Mouse (Mus musculus) kidney, adult 11 months (tissue): Measurements from ENCODE around the gene G6pc.
A peak's percentile ranks its signal among the peaks of the same experiment; 100 is the strongest.
"Not testable (repeated sequence)": the region's sequence is repeated elsewhere in the genome, so short reads cannot be mapped to it uniquely, and the experiment has no call there.

Experiments used
- DNase-seq: peaks from one replicate; pipeline ENCODE4 v3.0.0; 2022

Gene G6pc

DNA sequence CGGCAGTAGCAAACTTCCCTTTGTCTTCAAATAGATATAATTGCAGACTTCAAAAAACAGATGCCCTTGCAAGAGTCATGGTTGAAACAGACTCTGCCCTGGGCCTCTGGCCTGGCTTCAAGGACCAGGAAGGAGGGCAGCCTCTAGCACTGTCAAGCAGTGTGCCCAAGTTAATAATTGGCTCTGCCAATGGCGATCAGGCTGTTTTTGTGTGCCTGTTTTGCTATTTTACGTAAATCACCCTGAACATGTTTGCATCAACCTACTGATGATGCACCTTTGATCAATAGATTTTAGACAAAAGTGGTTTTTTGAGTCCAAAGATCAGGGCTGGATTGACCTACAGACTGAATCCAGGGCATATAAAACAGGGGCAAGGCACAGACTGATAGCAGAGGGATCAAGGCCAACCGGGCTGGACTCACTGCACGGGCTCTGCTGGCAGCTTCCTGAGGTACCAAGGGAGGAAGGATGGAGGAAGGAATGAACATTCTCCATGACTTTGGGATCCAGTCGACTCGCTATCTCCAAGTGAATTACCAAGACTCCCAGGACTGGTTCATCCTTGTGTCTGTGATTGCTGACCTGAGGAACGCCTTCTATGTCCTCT, at the start of gene G6pc:
G6pc (plus strand) TSS at position 236 of the 610 bp plus-strand sequence.
- peak; percentile 89 for DNase-seq

DNA sequence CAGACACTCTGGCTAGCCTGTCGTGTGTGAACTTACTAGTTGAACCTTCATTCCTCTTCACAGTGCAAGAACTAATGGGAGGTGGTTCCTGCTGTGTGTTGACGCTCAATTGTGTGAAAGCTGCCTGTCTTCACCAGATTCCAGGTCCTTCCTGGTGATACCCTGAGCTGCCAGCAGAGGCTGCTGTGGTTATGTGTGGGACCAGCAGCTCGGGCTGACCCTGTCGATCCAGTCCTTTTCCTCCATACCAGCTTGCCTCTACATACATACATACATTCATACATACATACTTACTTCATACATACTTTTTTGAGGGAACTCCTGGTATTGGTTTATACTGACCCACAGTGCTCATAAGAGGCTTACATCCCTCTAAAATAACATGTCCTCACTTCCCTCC, 43.8 kb upstream of the G6pc start:
- DNase-seq = peak; percentile 77

DNA sequence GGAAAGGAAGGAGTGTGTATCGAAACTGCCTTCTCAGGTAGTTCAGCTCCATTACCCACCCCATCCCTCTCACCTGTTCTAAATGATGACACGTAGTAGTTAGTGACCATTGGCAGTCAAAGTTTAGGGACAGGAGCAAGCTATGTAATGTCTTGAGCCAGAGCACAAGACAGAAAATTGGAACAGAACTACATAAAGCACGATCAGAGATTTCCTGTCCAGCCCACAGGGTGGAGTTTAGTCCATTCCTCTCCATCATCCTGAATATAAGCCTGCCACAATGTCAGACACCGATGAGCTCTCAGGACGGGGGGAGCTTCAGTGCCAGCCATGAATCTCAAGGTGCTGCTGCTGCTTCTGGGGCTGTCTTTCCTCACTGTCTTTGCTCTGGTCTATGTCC, 42.6 kb upstream of the G6pc start, which contains the start of gene Aoc2:
Aoc2 (plus strand) TSS at position 301 of the 400 bp plus-strand sequence.
- no peak for DNase-seq

DNA sequence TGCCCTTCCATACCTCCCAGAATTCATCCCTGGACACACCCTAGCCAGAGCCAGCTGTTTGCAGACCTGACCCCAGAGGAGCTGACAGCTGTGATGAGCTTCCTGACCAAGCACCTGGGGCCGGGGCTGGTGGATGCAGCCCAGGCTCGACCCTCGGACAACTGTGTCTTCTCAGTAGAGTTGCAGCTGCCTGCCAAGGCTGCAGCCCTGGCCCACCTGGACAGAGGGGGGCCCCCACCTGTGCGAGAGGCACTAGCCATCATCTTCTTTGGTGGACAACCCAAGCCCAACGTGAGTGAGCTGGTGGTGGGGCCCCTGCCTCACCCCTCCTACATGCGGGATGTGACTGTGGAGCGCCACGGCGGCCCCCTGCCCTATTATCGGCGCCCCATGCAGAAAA, 42.2 kb upstream of the G6pc start:
- DNase-seq = not testable (repeated sequence)

DNA sequence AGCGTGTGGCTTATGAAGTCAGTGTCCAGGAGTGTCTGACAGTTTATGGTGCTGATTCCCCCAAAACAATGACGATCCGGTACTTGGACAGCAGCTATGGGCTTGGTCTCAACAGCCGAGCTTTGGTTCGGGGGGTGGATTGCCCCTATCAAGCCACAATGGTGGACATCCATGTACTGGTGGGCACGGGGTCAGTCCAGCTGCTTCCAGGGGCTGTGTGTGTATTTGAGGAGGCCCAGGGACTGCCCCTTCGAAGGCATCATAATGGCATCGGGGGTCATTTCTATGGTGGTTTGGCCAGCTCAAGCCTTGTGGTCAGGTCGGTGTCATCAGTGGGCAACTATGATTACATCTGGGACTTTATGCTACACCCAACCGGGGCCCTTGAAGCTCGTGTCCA, 41.2 kb upstream of the G6pc start:
- no peak for DNase-seq

DNA sequence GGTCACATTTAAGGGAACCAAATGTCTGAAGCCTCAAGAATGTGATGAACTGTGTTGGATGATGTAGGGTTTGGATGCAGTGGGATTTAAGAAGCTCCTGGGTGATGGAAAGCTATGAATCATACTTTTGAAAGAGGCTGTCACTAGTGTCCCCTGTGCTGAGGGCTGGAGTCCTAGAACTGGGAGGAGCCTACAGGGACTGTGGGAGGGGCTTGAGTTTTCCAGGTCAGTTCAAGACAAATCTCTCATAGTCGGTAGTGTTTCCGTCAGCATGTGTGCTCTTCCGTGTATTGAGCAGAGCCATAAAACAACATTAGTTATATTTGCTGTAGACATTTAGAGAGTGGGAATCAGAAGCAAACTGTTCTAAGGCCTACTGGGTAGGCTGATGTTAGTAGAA, 40.0 kb upstream of the G6pc start:
- no peak for DNase-seq

DNA sequence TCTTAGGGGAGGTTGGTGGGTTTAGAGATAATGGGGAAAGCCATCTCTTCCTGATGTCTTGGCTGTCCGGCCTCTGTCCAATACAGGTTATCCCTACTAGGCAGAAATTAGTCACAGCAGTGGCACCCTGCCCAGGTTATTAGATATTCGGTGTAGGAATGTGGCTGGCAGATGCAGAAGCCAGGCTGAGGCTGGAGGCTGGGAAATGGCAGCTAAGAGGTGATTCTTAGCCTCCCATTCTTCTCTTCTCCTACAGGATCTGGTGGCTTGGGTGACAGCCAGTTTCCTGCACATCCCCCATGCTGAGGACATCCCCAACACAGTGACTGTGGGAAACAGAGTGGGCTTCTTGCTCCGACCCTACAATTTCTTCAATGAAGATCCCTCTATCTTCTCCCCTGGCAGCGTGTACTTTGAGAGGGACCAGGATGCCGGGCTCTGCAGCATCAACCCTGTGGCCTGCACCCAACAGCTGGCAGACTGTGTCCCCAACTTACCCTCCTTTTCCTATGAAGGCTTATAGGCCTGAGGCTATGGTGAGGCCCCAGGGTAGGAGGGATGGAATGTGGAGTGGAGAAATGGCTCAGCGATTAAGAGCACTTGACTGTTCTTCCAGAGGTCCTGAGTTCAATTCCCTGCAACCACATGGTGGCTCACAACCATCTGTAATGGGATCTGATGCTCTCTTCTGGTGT, 38.3 kb upstream of the G6pc start:
- DNase-seq = peak; percentile 38

DNA sequence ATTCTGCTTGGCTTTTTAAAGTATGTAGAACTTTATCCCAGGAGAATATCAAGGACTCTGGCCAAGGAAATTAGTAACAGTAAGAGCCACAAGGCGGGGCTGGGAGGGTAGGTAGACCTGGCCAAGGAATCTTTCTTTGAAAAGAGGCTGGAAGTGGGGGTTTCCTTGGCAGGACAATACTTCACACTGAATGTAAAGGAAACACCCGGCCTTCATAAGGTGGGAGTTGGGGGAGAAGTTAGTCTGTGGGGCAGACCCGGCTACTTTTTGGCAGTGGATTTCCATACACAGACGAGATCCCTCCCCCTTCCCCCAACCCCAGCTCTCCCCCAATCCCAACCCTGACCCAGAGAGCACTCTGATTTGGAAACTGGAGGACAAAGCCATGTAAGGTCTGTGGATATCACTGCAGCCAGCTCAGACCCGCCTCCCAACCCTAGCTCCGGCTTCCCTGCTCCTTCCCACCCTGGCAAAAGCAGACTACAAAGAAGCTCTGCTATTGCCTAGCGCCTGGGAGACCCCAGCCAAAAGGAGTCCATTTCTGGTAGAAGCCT, 36.9 kb upstream of the G6pc start, which contains the start of gene Aoc3:
Aoc3 (plus strand) TSS at position 235 of the 554 bp plus-strand sequence.
- no peak for DNase-seq

DNA sequence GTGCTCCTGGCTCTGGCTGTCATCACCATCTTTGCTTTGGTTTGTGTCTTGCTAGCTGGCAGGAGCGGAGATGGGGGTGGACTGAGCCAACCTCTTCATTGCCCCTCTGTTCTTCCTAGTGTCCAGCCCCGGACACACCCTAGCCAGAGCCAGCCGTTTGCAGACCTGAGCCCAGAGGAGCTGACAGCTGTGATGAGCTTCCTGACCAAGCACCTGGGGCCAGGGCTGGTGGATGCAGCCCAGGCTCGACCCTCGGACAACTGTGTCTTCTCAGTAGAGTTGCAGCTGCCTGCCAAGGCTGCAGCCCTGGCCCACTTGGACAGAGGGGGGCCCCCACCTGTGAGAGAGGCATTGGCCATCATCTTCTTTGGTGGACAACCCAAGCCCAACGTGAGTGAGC, 36.4 kb upstream of the G6pc start:
- DNase-seq = not testable (repeated sequence)

DNA sequence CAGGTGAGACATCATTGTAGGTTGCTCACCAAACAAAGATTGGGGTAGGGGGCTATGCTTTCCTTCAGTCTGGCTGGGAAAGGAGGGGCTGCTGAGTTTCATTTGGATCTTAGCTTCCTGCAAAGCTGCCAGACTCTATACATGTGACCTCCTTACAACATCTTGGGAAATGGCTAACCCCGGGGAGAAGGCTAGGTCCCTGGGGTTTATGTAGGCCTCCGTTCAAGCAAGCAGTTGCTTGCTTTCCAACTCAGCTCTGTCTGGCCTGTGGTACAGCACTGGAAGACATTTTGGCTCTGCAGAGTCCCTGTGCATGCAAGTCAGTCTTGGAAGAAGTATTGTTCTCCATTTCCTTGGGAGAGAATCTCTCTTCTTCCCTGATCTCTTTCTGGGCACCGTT, 34.8 kb upstream of the G6pc start:
- DNase-seq = no peak

DNA sequence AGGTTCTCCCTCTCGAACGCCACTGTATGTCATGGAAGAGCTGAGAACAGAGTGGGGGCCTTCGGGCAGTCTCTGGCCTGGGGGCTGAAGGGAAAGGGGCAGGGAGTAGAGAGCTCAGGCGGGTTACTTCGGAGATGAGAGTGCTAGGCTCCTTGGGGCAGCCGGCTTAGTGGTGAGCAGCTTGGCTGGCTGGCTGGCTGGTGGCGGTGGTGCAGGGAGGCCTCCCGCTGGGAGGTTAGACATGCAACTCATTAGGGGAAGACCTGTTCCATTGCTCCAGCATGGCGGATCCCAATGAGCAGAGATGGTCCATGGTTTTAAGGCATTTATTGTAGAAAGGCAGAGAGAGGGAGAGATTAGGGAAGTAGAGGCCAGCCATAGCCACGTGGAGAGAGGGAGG, 33.3 kb upstream of the G6pc start:
- DNase-seq = no peak

DNA sequence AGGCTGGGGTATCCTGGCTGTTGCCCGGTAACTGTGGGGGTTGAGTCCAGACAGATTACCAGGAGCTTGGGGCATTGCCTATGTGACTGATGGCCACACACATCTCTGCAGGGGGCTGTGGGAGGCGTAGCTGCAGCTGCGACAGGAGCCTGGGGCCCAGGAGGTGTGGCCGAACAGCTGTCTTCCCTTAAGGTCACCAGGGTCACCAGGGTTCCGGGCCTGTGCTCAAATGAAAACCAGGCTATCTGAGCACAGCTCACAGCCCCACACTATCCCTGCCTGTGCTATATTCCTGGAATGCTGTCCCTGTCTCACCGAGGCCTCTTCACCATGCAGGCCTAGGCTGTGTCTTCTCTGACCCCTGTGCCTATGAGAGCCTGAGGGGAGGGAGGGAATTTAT, 32.8 kb upstream of the G6pc start:
- no peak for DNase-seq

DNA sequence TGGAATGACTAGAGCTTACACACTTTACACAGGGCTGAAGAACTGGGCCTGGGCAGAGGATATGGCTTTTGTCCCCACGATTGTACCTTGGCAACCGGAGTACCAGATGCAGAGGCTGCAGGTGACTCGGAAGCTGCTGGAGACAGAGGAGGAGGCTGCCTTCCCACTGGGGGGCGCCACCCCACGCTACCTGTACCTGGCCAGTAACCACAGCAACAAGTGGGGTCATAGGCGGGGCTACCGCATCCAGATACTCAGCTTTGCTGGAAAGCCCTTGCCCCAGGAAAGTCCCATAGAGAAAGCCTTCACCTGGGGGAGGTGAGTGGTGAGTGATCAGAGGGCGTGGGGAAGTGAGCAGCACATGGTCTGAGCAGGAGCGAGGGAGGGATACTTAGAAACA, 31.7 kb upstream of the G6pc start:
- DNase-seq = no peak

DNA sequence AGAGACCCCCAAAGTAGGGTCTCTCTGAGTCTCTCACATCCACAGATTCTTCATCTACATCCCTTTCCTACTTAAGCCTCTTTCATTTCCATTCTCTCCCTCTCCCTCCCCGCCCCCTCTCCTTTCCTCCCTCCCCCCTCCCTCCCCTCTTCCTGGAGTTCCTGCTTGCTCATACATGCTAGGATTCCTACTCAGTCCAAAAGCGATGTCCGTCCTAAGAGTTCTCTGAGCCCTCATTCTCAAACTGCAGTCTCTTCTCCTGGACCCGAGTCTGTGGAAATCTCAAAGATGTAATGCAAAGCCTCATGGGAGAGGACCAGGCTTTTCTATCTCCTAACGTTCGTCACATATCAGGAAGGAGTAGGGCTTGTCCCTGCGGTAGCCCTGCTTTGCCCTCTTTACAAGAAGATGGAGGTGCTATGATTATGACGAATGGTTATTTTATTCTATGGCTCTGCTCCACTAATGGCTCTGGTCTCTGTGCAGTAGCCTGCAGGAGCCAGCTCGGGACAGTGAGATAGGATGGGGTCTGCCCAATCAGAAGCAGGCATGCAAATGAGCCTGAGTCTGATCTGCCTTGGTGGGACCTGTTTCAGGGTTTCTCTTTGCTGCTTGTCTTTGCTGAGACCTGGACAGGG, 29.1 kb upstream of the G6pc start:
- no peak for DNase-seq

DNA sequence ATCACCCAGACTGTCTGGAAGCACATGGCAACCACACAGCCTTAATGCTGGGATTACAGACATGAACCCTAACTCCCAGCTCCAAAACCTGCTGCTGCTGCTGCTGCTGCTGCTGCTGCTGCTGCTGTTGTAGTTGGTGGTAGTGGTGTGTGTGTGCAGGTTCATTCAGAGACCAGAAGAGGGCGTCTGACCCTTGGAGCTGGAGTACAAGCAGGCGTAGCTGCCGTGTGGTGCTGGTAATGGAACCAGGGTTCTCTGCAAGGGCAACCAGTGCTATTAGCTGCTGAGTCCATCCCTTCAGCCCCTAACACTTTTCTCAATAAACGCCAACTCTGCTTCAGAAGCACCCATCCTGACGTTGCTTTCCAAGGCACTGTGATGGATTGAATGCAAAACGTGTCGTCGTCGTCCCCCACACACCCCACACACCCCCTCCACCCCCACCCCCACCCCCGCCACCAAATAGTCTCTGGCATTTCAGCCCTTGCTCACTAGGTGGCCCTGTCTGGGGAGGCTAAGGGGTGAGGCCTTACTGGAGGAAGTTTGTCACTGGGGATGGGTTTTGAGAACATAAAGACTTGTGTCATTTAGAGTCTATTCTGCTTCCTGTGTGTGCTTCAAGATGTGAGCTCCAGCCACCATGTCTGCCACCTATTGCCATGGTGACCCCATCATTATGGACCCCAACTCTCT, 20.1 kb upstream of the G6pc start:
- DNase-seq = no peak

DNA sequence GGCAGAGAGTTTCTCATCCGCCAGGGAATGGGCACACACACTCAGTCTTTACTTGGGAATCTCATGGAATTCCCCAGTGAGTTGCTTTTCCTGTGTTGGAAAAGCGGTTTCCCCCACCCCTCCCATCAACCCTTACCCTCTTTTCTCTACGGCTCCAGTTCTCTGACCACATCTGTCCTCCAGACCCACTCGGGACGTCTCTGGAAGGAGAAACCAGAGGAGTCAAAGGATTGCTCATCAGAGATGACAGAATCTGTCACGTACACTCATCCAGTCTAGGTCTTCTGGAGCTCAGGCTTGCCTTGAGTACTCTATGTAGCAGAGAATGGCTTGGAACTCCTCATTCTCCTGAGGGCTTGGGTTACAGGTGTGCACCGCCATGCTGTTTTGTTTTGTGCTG, 18.6 kb upstream of the G6pc start:
- DNase-seq = no peak

DNA sequence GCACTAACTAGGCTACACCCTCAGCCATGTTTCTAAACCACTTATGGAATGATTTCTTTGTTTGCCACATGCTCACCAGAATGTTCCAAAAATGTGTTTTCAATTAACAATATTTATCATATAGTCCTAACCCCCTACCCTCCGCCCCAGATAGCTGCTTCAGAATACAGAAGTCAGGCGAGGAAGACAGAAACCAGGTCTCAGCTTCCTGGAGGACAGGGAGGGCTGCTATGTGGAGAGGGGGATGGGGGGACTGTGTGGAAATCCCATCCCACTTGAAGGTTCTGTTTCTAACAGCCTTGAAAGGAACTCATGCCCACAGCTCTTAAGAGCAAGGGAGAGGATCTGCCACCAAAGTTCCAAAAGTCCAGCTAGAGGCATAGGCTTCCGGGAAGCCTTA, 18.1 kb upstream of the G6pc start:
- DNase-seq = no peak

DNA sequence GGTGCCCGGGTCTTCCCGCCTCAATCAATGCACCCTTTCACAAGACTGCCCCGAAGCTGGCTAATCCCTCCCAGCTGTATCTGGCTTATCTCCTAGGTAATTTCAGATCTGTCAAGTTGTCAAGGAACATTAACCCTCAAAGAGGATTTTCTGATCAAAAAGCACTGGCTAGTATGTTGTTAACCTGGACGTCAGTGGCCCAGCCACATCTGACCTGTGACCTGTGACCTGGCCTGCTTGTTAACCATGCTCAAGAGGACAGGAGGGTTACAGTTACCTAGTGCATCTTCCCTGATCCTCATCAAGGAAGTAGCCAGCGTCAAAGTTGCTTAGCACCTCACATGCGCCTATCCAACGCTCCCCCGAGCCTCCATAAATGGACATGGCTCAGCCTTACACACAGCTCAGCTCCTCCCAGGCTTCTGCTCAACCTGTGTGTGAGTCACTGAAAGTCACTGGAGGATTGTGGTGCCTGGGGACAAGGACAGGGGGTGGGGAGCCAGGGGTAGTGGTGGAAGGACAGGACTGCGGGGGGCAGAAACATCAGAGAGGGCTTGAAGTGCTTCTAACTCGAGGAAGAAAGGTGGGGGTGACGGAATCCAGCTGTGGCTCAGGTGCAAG, 16.2 kb upstream of the G6pc start:
- DNase-seq = no peak

DNA sequence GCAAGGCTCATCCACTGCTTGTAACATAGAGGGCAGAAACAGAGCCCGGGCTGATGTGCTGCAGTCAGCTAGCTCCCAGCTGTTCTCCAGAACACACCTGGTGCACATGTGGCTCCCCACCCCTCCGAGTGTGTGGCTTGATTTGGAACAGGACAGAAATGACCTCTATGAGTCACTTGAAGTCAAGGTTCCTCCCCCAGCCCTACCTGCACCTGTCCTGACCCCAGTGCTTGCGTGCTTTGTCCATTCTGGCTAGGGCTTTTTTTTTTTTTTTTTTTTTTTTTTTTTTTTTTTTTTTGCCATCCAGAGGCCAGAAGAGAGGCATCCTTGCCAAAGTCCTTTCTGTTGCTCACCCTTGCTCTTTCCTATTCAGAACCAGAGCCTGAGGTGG, 15.6 kb upstream of the G6pc start:
- DNase-seq = peak; percentile 55

DNA sequence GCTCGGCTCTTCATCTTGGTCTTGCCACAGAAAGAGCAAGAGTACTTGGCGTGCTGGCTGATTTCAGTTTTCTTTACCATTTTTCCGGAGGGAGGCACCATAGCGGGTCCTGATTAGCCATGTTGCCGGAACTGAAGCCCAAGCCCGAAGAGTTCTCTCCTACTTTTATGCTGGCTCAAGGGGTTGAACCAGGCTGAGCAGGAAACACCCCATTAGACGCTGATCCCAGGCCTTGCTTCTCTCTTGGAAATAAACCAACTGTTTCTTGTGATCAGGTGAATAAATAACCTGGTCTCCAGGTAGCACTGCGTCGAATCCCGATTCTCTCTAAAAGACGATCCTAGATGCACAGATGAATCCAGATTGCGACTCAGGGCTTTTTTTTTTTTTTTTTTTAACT, 13.9 kb upstream of the G6pc start:
- peak; percentile 74 for DNase-seq

DNA sequence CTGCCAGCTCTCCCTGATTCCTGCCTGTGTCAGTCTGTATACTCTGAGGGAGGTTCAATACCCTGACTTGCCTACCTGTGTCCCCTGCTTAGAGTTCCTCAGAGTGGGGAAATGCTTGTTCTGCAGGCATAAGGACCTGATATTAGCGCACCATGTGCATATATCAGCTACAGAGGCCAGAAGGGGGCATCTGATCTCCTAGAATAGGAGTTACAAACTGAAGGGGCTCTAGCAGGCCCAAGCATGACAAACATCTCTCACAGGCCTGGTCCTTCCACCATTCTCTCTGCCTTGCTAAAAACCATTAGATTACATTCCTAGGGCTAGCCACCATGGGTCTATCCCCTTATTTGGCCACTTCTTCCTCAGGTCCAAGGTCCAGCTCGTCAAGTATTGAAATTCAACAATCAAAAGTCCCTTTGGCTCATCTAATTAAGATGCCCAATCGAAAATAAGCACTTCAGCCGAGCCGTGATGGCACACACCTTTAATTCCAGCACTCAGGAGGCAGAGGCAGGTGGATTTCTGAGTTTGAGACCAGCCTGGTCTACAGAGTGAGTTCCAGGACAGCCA, 12.8 kb upstream of the G6pc start:
- no peak for DNase-seq

DNA sequence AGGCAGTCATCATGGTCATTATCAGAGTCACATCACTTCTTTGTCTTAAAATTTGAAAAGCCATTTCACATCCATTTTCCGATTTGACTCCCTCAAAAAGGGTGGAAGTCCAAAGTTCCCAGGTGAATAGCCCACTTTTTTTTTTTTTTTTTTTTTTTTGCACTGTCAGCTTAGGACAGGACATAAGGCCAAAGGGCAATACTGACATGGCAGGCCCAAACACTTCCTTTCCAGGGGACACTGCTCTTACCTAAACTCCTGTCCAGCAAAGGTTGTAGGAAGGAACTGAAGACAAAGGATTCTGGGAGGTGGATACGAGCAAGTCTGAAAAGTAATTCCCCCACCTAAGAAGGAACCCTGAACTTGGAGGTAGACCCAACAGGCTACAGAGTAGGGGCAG, 11.4 kb upstream of the G6pc start:
- DNase-seq = peak; percentile 53
